Comparison of ENCODE assay signal across 8 mouse cellular contexts in the genomic region with DNA sequence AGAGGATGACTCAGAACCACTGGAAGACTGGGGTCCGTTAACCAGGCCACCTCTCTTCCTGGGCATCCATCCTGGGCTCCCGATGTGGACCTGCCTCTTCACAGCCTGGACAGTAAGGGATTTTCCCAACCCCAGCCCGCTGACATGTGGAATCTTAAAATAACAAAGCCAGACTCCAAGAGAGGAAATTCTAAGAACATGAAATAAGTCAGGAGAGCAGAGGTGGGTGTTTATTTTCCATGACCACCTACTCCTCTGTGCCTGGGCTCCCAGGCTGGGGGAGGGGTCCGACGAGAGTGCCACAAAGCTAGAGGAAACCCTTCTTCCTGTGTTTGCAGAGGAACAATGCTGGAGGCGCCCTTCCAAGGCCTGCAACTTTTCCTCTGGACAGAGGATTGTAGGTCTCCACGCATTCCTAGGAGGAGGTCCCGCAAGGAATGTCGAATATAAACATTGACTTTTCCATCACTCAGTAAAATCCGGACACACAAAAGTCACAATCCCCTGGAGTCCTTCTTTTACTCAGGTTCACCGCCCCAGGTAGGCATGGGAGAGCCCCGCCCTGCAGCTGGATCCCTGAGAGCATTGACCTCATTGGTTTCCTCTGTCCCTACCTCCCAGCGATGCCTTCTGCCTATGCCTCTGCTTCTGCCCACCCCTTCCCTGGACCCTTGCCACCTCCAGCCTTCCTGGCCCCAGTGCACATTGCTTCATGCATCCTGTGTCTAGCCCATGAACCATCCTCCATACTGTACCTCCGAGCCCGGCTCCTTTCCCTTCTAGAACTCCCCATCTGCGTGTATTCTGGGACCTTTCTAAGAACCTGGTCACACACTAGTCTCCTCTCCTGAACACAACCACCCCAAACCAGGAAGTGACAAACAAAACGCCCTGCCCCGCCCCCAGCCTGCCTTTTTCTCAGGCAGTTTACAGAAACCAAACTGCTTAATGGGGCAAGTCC. TPM values are rescaled to one million over a fixed set of nuclear protein-coding genes. Genes with fewer than 3 reads are reported as not detected.
A peak's percentile ranks its signal among the peaks of the same experiment; 100 is the strongest.
DNase-seq lines count a peak whose midpoint lies in the region; ATAC-seq lines count a peak whose summit lies in the region.

No protein-coding gene starts in this region.

- H3K9ac ChIP-seq in kidney, embryonic 15.5 days, result no peak overlapping the region

- H3K9me3 ChIP-seq in kidney, embryonic 15.5 days (replicated peaks), result no peaks in the 10 kb centered on the region

- no peak overlapping the region for H3K4me3 ChIP-seq in kidney, embryonic 15.5 days (replicated peaks)

- H3K36me3 ChIP-seq in kidney, embryonic 15.5 days, result no peaks in the 10 kb centered on the region

- H3K4me2 ChIP-seq in kidney, embryonic 15.5 days, result no peak overlapping the region

- peak; percentile 55 for ATAC-seq in kidney, embryonic 15.5 days (replicated peaks; ENCODE audit: low FRiP score)

- no peaks in the 10 kb centered on the region for H3K27me3 ChIP-seq in kidney, embryonic 15.5 days

- 42% methylated on average over 18 of the region's 18 CpGs for WGBS in kidney, embryonic 15.5 days

- H3K4me1 ChIP-seq in kidney, embryonic 15.5 days, result peaks cover 43% of the 10 kb centered on the region

- DNase-seq in 3134 (ENCODE audit: extremely low read depth, insufficient read length, low spot score), result peak; percentile 84
- peak; percentile 46 for DNase-seq in R1 (ENCODE audit: low read depth, low spot score)
- DNase-seq in heart, adult 11 months, result peak; percentile 99
- peak; percentile 81 for DNase-seq in lung, postnatal 14 days
- no peak for DNase-seq in B cell, adult 2 months
- DNase-seq in thymus, postnatal 25 days, result no peak
- no peak for DNase-seq in right cerebral cortex, postnatal 14 days

- peak overlapping the region; percentile 87 for H3K27ac ChIP-seq in kidney, embryonic 15.5 days

RNA-seq across cellular contexts. Expression of gene Ryk, which starts 56.8 kb away (rescaled TPM):
- polyA plus RNA-seq in kidney, embryonic 15.5 days (2015; fragmentation: Nextera tagmentation; extraction: Ambion mirVana), result 19.7 and 19.8 TPM in 2 replicates

Comparison
In these comparisons a context has a peak if more than half of its experiments do, and no peak if none do; other contexts are left out.
1. DNase-seq: peak in 3134 (single experiment), R1 (single experiment), heart, adult 11 months (single experiment) and lung, postnatal 14 days (single experiment); none in B cell, adult 2 months (0 of 2), thymus, postnatal 25 days (single experiment) and right cerebral cortex, postnatal 14 days (single experiment).